Mouse (Mus musculus) urinary bladder, postnatal 25 days (tissue): Measurements from ENCODE around the gene 2310011J03Rik.
A peak's percentile ranks its signal among the peaks of the same experiment; 100 is the strongest.

Experiments used
- DNase-seq: peaks from one replicate; pipeline ENCODE4 v3.0.0; 2022; ENCODE audit warnings: low spot score

Gene 2310011J03Rik

DNA sequence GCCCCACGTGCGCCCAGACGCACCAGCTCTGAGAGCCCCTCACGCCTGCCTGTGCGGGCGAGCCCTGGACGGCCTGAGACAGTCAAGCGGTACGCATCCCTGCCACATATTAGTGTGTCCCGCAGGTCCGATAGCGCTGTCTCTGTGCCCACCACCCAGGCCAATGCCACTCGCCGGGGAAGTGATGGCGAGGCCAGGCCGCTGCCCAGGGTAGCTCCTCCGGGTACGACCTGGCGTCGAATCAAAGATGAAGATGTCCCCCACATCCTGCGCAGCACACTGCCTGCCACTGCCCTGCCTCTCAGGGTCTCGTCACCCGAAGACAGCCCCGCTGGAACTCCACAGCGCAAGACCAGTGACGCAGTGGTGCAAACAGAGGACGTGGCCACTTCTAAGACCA is 5.0 kb downstream of the 2310011J03Rik start:
- DNase-seq, result no peak

DNA sequence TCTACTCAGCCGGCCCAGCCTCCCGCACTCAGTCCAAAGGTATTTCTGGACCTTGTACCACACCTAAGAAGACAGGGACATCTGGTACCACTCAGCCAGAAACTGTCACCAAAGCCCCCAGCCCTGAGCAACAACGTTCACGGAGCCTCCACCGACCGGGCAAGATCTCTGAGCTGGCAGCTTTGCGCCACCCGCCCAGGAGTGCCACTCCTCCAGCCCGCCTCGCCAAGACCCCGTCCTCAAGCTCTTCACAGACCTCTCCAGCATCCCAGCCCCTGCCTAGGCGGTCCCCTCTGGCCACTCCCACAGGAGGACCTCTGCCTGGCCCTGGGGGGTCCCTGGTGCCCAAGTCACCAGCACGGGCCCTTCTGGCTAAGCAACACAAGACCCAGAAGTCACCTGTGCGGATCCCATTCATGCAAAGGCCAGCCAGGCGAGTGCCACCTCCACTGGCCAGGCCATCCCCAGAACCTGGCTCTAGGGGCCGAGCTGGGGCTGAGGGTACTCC is 5.8 kb downstream of the 2310011J03Rik start:
- no peak for DNase-seq

DNA sequence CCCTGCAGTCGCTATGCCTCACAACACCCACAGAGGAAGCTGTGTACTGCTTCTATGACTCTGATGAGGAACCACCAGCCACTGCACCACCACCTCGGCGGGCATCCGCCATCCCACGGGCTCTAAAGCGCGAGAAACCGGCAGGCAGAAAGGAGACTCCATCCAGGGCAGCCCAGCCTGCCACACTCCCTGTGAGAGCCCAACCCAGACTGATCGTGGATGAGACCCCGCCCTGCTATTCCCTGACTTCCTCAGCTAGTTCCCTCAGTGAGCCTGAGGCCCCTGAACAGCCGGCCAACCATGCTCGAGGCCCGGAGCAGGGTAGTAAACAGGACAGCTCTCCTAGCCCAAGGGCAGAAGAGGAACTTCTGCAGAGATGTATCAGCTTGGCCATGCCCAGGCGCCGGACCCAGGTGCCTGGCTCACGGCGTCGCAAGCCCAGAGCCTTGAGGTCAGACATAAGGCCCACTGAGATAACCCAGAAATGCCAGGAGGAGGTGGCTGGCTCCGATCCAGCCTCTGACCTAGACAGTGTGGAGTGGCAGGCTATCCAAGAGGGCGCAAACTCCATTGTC is 6.6 kb downstream of the 2310011J03Rik start:
- DNase-seq, result no peak

DNA sequence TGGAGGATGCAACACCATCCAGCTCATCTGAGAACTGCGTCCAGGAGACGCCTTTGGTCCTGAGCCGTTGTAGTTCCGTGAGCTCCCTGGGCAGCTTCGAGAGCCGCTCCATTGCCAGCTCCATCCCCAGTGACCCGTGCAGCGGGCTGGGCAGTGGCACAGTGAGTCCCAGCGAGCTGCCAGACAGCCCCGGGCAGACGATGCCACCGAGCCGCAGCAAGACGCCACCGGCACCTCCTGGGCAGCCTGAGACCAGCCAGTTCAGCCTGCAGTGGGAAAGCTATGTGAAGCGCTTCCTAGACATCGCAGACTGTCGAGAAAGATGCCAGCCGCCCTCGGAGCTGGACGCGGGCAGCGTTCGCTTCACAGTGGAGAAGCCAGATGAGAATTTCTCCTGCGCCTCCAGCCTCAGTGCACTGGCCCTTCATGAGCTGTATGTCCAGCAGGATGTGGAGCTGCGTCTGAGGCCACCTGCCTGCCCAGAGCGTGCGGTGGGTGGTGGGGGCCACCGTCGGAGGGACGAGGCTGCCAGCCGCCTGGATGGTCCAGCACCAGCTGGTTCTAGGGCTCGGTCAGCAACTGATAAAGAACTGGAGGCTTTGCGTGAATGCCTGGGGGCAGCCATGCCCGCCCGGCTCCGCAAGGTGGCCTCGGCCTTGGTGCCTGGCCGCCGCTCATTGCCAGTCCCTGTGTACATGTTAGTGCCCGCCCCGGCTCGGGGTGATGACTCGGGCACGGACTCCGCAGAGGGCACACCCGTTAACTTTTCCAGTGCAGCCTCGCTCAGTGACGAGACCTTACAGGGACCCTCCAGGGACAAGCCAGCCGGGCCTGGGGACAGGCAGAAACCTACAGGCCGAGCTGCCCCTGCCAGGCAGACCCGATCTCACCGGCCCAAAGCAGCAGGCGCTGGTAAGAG is 7.5 kb downstream of the 2310011J03Rik start:
- no peak for DNase-seq

DNA sequence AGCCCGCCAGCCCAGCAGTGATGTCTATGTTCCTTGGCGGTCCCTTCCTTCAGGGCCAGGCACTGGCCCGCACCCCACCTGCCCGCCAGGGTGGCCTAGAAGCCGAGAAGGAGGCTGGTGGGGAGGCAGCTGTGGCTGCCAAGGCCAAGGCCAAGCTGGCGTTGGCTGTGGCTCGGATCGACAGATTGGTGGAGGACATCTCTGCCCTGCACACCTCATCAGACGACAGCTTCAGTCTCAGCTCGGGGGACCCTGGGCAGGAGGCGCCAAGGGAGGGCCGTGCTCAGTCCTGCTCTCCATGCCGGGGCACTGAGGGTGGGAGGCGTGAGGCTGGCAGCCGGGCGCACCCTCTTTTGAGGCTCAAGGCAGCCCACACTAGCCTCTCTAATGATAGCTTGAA is 8.8 kb downstream of the 2310011J03Rik start:
- no peak for DNase-seq

DNA sequence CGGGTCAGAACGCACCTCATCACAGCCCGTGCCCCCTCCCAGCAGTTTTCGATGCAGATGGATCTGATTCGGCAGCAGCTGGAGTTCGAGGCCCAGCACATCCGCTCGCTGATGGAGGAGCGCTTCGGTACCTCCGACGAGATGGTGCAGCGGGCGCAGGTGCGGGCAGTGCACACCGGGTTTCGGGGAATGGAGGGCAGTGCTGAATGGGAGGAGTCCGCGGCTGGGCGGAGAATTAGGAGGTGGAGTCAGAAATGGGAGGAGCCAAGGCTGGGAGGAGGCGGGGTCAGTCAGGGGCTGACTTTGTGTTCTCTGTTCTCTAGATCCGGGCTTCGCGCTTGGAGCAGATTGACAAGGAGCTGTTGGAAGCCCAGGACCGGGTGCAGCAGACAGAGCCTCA is 15.5 kb downstream of the 2310011J03Rik start:
- no peak for DNase-seq

DNA sequence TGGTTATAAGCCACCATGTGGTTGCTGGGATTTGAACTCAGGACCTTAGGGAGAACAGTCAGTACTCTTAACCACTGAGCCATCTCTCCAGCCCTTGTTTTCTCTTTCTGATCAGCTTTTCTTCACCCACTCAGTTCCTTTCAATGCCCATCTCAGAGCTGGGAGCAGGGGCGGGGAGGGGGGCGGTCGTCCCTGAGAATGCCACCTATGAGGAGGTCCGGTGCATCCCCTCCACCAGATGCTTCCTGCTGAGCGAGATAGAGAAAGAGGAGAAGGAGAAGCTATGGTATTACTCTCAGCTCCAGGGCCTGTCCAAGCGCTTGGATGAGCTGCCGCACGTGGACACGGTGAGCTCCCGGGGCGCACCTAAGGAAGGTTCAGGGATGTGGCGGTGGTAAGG is 15.9 kb downstream of the 2310011J03Rik start:
- no peak for DNase-seq

DNA sequence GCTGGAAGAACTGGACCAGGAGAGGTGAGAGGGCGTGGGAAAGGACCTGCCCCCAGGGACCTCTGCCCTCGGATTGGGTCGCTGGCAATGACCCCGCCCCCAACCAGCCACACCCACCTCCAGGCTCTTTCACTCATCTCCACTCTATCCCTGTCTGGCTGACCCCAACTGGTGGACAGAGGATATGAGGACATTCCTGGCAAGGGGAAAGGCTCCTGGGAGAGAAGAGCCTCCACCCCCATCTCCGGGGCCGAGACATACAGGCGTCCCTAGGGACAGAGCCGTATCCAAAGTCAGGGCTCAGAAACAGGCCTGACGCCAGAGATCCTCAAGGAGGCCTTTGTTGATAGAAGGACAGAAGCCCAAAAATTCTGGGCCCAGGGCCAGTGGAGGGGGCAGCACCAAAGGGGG is 17.9 kb downstream of the 2310011J03Rik start:
- peak; percentile 53 for DNase-seq

DNA sequence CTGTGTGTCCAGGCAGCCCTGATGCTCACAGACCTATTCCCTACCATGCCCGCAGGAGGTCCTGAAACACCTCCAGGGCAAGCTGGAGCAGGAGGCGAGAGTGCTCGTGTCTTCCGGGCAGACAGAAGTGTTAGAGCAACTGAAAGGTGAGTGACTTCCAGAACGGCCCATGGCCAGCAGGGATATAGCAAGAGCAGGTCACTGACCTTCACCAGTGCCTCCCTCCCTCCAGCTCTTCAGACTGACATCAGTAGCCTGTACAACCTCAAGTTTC is 18.3 kb downstream of the 2310011J03Rik start:
- DNase-seq, result no peak

DNA sequence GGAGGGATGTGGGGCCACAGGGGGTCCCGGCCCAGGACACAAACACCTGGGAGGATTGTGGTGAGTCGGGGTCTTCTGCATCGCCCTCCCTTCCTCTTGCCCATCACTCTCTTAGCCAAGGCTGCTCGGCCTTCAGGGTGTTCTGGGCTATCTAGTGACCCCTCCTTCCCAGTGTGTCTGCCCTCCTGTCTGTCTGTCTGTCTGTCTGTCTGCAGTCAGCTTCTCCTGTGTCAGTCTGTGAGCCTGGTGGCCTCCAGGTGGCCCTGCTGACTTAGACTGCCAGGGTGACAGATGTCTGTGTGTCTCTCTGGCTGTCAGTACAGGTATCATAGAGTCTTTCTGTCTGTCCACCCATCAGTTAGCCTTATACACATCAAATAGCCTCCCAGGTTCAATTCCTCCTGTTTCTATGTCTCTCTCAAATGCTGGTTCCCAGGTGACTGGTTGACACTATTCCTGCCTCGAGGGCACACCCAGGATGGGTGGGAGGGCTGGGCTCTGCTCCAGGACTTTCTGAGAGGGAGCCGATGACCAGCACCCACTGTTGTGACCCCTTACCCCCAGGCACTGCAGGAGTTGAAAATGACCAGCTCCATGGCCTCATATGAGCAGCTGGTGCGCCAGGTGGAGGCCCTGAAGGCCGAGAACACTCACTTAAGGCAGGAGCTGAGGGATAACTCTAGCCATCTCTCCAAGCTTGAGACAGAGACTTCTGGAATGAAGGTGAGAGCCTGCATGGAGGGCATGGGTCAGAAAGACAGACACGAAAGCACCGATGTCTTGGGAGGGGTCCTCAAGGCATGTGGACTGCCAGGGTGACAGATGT is 18.9 kb downstream of the 2310011J03Rik start:
- no peak for DNase-seq

DNA sequence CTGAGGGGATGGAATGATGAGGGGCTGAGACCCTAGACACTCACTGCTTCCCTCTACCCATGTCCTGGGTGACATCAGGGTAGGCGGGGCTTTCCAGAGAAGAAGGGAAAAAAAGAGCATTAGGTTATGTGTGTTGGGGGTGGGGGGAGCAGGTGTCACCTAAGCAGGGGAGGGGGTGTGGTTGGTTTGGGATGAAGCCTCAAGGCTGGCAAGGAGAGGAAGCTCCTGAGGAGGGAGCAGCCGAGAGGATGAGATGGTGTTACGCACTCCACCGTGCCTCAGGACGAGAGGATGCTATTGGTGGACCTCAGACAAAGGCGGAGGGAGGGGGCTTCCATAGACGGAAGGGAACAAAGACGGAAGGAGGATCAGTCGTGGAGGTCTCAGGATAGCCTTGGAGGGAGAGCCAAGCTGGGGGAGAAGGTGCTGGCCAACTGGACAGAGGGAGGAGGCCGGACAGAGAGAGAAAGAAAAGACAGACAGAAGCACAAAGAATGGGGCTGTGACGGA is 19.6 kb downstream of the 2310011J03Rik start:
- DNase-seq, result no peak

DNA sequence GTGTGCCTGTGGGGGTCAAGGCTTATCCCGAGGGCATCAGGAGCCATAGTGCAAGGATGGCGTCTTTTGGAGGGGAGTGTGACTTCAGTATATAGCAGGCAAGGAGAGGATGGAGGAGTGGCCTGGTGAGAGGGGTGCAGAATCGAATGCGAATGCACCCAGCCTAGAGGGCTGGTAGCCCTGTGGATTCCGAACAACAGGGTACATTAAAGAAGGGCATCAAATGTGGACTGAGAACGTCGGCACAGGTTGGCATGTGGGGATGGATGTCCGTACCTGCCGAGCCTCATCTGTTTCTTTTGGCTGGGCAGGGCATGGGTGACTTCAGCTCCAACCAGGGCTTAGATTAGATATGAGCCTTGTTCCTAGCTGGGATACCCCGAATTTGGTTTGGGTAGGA is 20.5 kb downstream of the 2310011J03Rik start:
- no peak for DNase-seq

DNA sequence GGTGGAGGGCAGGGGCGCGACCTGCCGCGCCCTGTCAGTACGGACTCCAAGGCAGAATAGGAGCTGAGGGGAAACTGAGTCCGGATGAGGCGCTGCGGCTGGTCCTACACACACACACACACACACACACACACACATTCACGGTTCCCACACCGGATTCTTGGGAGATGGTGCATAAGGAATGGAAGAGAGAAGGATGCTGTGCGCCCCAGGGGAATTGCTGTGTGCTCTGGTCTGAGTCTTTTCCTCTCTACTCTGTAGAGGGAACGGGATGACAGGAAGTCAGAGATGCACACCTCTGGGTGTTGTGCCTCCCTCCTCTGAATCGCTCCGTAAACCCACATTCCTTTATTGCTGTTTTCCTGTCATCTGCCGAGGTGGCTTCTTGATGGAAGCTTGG is 21.0 kb downstream of the 2310011J03Rik start:
- no peak for DNase-seq

DNA sequence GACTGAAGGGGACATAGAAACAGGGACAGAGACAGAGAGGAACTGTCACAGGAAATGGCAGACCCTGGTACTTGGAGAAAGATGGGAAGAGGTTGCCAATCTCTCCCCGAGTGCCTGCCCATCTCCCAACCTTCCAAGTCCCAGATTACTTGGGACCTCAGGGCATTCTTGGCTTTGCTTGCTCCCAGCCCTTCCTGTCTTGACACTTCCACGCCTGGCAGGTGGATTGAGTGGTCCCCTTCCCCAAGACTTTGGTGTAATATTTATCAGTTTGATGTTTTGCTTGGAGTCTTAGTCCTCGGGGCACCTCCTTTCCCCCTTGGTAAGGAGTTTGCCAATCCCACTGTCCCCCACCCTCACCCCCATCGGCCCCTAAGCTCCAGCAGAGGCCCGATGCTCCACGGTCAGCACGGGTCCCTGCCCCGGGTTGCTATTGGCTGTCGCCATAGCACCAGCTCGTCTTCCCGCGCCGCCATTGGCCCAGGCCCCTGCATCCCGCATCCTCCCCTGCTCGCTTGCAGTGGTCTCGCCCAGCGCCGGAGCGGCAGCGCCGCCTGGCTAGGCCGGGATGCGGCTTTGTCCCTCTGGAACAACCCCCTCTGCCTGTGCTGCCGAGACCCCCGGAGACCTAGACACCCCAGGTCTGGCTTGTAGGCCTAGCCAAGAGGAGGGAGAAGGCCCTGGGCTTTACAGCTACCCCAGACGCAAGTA is 21.6 kb downstream of the 2310011J03Rik start:
- DNase-seq, result no peak

DNA sequence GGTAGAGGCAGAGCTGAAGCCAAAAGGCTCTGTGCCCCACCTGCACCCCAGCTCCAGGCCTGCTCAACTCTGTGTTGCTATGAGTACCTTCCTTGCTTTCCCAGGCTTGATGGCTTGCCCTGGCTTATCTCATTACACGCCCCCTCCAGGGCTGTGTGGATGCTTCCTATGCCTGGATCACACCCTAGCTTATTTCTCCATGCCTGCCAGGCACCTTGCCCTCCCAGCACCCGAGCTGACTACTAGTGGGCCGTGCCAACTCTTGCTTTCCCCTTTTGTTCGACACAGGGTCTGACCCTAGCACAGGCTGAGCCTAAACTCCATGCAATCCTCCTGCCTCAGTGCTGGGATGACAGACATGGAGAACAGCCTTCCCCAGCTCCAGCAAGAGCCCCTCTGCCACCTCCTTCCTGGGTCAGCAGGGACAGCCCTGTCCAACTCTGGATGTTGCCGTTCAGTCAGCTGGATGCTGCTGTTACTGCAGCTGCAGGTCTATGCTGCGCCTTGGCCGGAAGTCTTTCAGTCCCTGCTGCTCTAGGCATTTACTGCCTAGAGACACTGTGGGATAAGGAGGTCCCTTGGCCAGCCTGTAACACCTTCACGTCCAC is 22.7 kb downstream of the 2310011J03Rik start:
- no peak for DNase-seq

DNA sequence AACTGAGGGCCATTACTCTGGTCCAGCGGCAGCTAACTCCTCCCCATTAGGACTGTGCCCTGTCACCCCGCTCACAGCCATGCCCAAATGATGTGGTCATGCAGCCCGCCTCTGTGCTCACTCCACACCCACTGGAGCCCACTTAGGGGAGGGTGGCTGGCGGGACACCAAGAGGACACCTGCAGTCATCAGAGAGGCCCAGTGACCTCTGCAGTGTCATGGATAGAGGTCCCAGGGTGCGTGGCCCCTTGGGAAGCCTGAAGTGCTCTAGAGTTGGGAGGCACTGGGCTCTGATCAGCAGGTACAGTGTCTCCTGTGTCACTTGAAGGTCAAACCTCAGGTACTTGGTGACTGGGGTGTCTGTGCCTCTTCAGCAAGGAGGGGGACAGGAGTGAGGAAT is 23.5 kb downstream of the 2310011J03Rik start:
- no peak for DNase-seq

DNA sequence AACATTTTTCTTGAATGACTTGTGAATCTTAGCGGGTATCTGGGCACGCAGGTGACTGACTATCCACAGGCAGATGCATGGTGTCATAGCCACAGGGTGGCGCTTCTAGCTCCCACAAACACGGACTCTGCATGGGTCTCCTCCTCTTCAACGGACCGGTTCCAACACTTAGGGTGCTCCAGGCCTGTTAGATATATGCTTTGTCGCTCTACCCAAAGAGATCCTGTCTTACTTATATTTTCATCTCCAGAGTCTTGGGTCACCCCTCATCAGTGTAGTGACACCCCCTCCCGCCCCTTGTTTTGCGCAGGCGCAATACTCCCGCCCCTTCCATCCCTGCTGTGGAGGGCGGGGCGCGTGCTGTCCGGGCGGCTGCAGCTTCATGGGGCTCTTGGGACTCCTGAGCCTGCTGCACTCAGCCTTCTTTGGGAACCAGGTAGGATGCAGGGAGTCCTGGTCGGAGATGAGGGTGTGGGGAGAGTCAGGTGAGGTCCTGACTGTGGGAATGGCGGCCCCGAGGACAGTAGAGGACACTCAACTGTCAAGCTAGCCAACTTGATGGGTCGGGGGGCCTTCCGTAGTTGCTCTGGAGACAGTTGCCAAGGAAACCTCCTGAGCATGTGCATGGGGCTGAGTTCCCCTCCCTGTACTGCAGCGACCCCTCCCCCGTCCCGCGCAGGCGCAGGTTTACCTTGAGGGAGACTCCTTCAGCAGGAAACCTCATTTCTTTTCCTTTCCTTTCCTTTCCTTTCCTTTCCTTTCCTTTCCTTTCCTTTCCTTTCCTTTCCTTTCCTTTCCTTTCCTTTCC is 24.5 kb downstream of the 2310011J03Rik start, which contains the start of gene Apc2:
Gene Apc2 (plus strand): TSS at position 360 of the 808 bp plus-strand sequence.
- peak; percentile 69 for DNase-seq

DNA sequence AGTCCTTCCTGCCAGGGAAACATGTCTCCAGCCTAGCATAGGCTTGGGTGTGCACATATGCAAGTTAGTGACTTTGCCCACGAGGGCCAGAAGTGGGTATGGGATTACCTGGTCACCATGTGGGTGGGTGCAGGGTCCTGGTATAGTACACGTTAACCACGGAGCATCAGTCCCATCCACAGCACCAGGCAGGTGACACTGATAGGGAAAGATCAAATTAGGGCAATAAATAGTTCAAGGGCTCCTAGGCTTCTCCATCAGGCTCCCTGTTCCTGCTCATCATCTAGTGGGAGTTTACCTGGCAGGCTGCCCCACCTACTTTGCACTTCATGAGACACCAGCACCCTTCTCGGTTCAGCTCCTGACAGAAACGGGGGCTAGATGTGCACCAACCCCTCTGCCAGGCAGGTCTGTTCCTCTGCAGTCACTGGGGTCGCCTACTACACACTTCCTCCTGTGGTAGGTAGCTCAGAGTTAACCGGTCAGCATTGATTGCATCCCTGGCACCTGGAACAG is 25.5 kb downstream of the 2310011J03Rik start:
- no peak for DNase-seq

DNA sequence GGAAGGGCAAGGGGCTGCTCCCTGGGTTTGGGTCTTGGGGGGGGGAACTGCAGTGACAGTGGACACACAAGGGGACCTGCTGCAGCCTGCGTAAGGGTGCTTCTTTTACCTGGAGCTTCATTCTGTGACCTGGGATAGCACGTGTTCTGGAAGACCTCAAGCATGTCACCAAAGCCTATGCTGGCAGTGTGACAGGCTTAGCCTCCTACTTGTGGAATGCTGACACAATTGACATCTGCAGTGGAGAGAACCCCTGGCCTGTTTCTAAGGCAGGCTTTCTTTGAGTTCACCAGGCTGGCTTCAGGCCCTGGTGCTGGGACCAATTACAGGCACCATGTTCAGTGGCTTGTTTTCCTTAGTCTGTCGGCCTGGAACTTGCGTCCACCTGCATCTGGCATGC is 26.0 kb downstream of the 2310011J03Rik start:
- DNase-seq, result no peak

DNA sequence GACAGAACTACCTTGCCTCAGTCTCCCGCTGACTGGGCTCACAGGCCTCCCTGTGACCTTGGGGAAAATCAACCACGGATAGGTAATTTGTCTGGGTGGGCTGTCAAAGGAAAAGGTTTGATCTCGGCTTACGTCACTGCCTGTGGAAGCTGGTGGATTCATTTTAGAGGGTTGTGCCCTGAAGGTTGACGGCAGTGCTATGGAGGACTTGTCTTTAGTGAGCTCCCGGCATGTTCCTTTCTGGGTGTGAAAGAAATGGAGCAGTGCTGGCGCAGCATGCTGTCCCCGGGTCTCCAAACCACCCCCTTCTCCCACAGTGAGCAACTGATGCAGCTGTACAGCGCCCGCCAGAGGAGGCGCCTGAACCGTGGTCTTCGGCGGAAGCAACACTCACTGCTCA is 27.0 kb downstream of the 2310011J03Rik start:
- DNase-seq, result no peak
